Mouse (Mus musculus) intestine, embryonic 16.5 days (tissue): ENCODE measurements around the gene Eif2b1. TPM values are rescaled to one million over a fixed set of nuclear protein-coding genes. Genes with fewer than 3 reads are reported as not detected.
"Not testable (repeated sequence)": the region's sequence is repeated elsewhere in the genome, so short reads cannot be mapped to it uniquely, and the experiment has no call there.

ENCODE experiments used
- ATAC-seq: fragments of 200-750 bp; cut with Nextera tagmentation; 2 replicates; pipeline ENCODE4 v1.8.0; 2017; ENCODE audit warnings: moderate TSS enrichment, moderate library complexity
- H3K27ac ChIP-seq: fragments of 300-500 bp; sonication (generic); 2 replicates; pipeline ENCODE4 v1.5.1; 2014; ENCODE audit warnings: mild to moderate bottlenecking, low read length
- H3K27me3 ChIP-seq: fragments of 300-500 bp; sonication (generic); replicated peaks from 2 replicates; pipeline ENCODE4 v1.6.1; 2014; ENCODE audit warnings: low read length, control low read depth, mixed read lengths; ENCODE audit not compliant: control insufficient read depth, insufficient read depth
- H3K36me3 ChIP-seq: fragments of 300-500 bp; sonication (generic); 2 replicates; pipeline ENCODE4 v1.6.1; 2014; ENCODE audit warnings: low read length, control low read depth; ENCODE audit not compliant: control insufficient read depth, insufficient read depth
- H3K4me1 ChIP-seq: fragments of 300-500 bp; sonication (generic); 2 replicates; pipeline ENCODE4 v1.6.1; 2014; ENCODE audit warnings: low read length, control low read depth, mixed read lengths; ENCODE audit not compliant: control insufficient read depth, insufficient read depth
- H3K4me2 ChIP-seq: fragments of 300-500 bp; sonication (generic); 2 replicates; pipeline ENCODE4 v1.6.1; 2014; ENCODE audit warnings: low read depth, low read length, control low read depth
- H3K4me3 ChIP-seq: fragments of 300-500 bp; sonication (generic); 2 replicates; pipeline ENCODE4 v1.5.1; 2014; ENCODE audit warnings: mild to moderate bottlenecking, low read length
- H3K9ac ChIP-seq: fragments of 300-500 bp; sonication (generic); 2 replicates; pipeline ENCODE4 v1.6.1; 2014; ENCODE audit warnings: low read depth, low read length
- H3K9me3 ChIP-seq: fragments of 300-500 bp; sonication (generic); 2 replicates; pipeline ENCODE4 v1.6.1; 2016; ENCODE audit warnings: low read length, control low read depth; ENCODE audit not compliant: control insufficient read depth
- WGBS: fragments of 180-500 bp; shearing (Covaris S2); extraction: QIAGEN DNeasy Blood & Tissue Kit; methylation state at CpG from one replicate; pipeline ENCODE4 v1.1.7; 2014; 5-methylcytosine and 5-hydroxymethylcytosine counted together
- polyA plus RNA-seq: library from polyadenylated mRNA; unstranded; fragments of >200 nt; fragmentation: Nextera tagmentation; extraction: Ambion mirVana; gene quantifications from 2 replicates; pipeline ENCODE4 v1.2.1, GENCODE M21; 2015

The Eif2b1 gene
- polyA plus RNA-seq, 1 experiment from 2014 or later: 86.6 TPM

GRCm38 (mm10) chr5:124602349-124602748, 23.4 kb upstream of the Eif2b1 start:
- Histone ChIP-seq H3K4me1 (peaks cover 5% of the 10 kb centered on the region), H3K27me3 (no peaks in the 10 kb centered on the region), H3K36me3 (no peaks in the 10 kb centered on the region), H3K27ac (no peak overlapping the region), H3K4me2 (no peak overlapping the region), H3K9ac (no peak overlapping the region), H3K9me3 (no peaks in the 10 kb centered on the region), H3K4me3 (no peak overlapping the region)
- 72% methylated on average over 5 of the region's 5 CpGs for WGBS
- ATAC-seq: no peak

- not testable (repeated sequence) for H3K4me3 ChIP-seq, ATAC-seq, H3K36me3 ChIP-seq, H3K27ac ChIP-seq, H3K9ac ChIP-seq, H3K4me1 ChIP-seq, H3K9me3 ChIP-seq, H3K27me3 ChIP-seq, H3K4me2 ChIP-seq
- WGBS: 60% methylated on average over 8 of the region's 8 CpGs
These were observed 20.8 kb upstream of the Eif2b1 start for GRCm38 (mm10) chr5:124599726-124600125.

- 7% methylated on average over 30 of the region's 30 CpGs for WGBS
- Histone ChIP-seq H3K4me2 (peak overlapping the region; percentile 92), H3K4me1 (peaks cover 5% of the 10 kb centered on the region), H3K4me3 (peak overlapping the region; percentile 84), H3K9ac (peak overlapping the region; percentile 76), H3K9me3 (no peaks in the 10 kb centered on the region), H3K36me3 (peaks cover 2% of the 10 kb centered on the region; the same call in 1 of the 2 replicates), H3K27ac (no peak overlapping the region), H3K27me3 (no peaks in the 10 kb centered on the region)
- peak; percentile 100 for ATAC-seq
These were observed 19.6 kb upstream of the Eif2b1 start for GRCm38 (mm10) chr5:124598224-124599174.

- Histone ChIP-seq H3K4me3 (no peak overlapping the region), H3K4me1 (no peaks in the 10 kb centered on the region), H3K9me3 (no peaks in the 10 kb centered on the region), H3K27me3 (no peaks in the 10 kb centered on the region), H3K36me3 (peaks cover 3% of the 10 kb centered on the region; the same call in 1 of the 2 replicates), H3K27ac (no peak overlapping the region), H3K9ac (no peak overlapping the region), H3K4me2 (no peak overlapping the region)
- 95% methylated on average over 3 of the region's 3 CpGs for WGBS
- no peak for ATAC-seq
These were observed 13.8 kb upstream of the Eif2b1 start for GRCm38 (mm10) chr5:124592768-124593167.

- Histone ChIP-seq H3K4me1 (peaks cover 6% of the 10 kb centered on the region; the same call in 1 of the 2 replicates), H3K4me2 (no peak overlapping the region), H3K36me3 (peaks cover 14% of the 10 kb centered on the region), H3K27me3 (no peaks in the 10 kb centered on the region), H3K9ac (no peak overlapping the region), H3K9me3 (no peaks in the 10 kb centered on the region), H3K27ac (no peak overlapping the region), H3K4me3 (no peak overlapping the region)
- WGBS: 81% methylated on average over 5 of the region's 5 CpGs
- ATAC-seq: no peak
These were observed 3.6 kb upstream of the Eif2b1 start for GRCm38 (mm10) chr5:124582515-124582914.

GRCm38 (mm10) chr5:124575467-124575866, 3.5 kb downstream of the Eif2b1 start:
- Histone ChIP-seq H3K4me3 (no peak overlapping the region), H3K27ac (0 out of 2 replicates have a peak overlapping the region, but pooled peaks have one; percentile 4), H3K36me3 (peaks cover 18% of the 10 kb centered on the region), H3K27me3 (no peaks in the 10 kb centered on the region), H3K4me2 (no peak overlapping the region), H3K9ac (no peak overlapping the region), H3K9me3 (no peaks in the 10 kb centered on the region), H3K4me1 (peaks cover 6% of the 10 kb centered on the region; the same call in 1 of the 2 replicates)
- ATAC-seq: peak; percentile 22
- 68% methylated on average over 7 of the region's 7 CpGs for WGBS

GRCm38 (mm10) chr5:124571068-124571467, 7.9 kb downstream of the Eif2b1 start:
- H3K4me3 ChIP-seq: no peak overlapping the region
- 82% methylated on average over 12 of the region's 12 CpGs for WGBS
- H3K36me3 ChIP-seq: peaks cover 34% of the 10 kb centered on the region
- H3K4me2 ChIP-seq: no peak overlapping the region
- H3K9me3 ChIP-seq: no peaks in the 10 kb centered on the region
- ATAC-seq: no peak
- no peaks in the 10 kb centered on the region; the same call in 1 of the 2 replicates for H3K4me1 ChIP-seq
- no peak overlapping the region for H3K9ac ChIP-seq
- no peak overlapping the region for H3K27ac ChIP-seq
- no peaks in the 10 kb centered on the region for H3K27me3 ChIP-seq

GRCm38 (mm10) chr5:124555145-124555544, 23.8 kb downstream of the Eif2b1 start:
- H3K36me3 ChIP-seq: peaks cover 15% of the 10 kb centered on the region
- WGBS: 68% methylated on average over 1 of the region's 1 CpGs
- no peak overlapping the region for H3K4me3 ChIP-seq

GRCm38 (mm10) chr5:124553607-124554006, 25.3 kb downstream of the Eif2b1 start:
- WGBS: 62% methylated on average over 6 of the region's 6 CpGs
- peak overlapping the region; percentile 84; the same call in 1 of the 2 replicates for H3K9ac ChIP-seq

More at GRCm38 (mm10) chr5:124555145-124555544, 23.8 kb downstream of the Eif2b1 start:
- no peak for ATAC-seq
- no peak overlapping the region for H3K9ac ChIP-seq
- no peak overlapping the region for H3K4me2 ChIP-seq
- no peaks in the 10 kb centered on the region for H3K27me3 ChIP-seq
- no peaks in the 10 kb centered on the region for H3K9me3 ChIP-seq
- H3K27ac ChIP-seq: no peak overlapping the region
- H3K4me1 ChIP-seq: peaks cover 8% of the 10 kb centered on the region; the same call in 1 of the 2 replicates

More at GRCm38 (mm10) chr5:124553607-124554006, 25.3 kb downstream of the Eif2b1 start:
- H3K4me2 ChIP-seq: peak overlapping the region; percentile 71
- no peaks in the 10 kb centered on the region for H3K9me3 ChIP-seq
- peak overlapping the region; percentile 92 for H3K4me3 ChIP-seq
- no peak overlapping the region for H3K27ac ChIP-seq
- no peaks in the 10 kb centered on the region for H3K27me3 ChIP-seq
- H3K4me1 ChIP-seq: peaks cover 8% of the 10 kb centered on the region; the same call in 1 of the 2 replicates
- peaks cover 11% of the 10 kb centered on the region for H3K36me3 ChIP-seq
- no peak for ATAC-seq
